14 mouse cellular contexts compared by ENCODE assay signal in genomic region chr3:152579984-152580591, GRCm38 (mm10).
"Had no signal": no experiment of that assay in that cellular context is flagged by ENCODE, and none has a peak within 500 bp of the region (broad histone marks: within the 10 kb centered on the region; RNA-seq: fewer than 3 reads in every experiment).

No protein-coding gene starts in this region.

- H3K9me3 ChIP-seq: limb, embryonic 15.5 days; liver, embryonic 12.5 days; midbrain, embryonic 10.5 days; neural tube, embryonic 15.5 days had no signal

- DNase-seq: kidney, adult 18-20 months; kidney, postnatal 10 days; kidney, postnatal 4 days; midbrain, embryonic 14.5 days; right cerebral cortex, postnatal 4 days; spleen, adult 18-20 months; thymus, adult 18-20 months; thymus, postnatal 25 days had no signal

- H3K27me3 ChIP-seq: limb, embryonic 15.5 days; neural tube, embryonic 15.5 days had no signal

- H3K4me1 ChIP-seq: limb, embryonic 15.5 days; liver, embryonic 12.5 days; neural tube, embryonic 15.5 days had no signal

- H3K36me3 ChIP-seq: limb, embryonic 15.5 days; liver, embryonic 12.5 days; midbrain, embryonic 10.5 days; neural tube, embryonic 15.5 days had no signal

- H3K4me3 ChIP-seq: layer of hippocampus, adult 2 months; limb, embryonic 15.5 days; liver, embryonic 12.5 days; midbrain, embryonic 10.5 days; myocyte; neural tube, embryonic 15.5 days had no signal

- H3K9ac ChIP-seq: limb, embryonic 15.5 days; liver, embryonic 12.5 days; neural tube, embryonic 15.5 days had no signal

- H3K4me2 ChIP-seq: limb, embryonic 15.5 days; liver, embryonic 12.5 days; neural tube, embryonic 15.5 days had no signal

- H3K27ac ChIP-seq: layer of hippocampus, adult 2 months; limb, embryonic 15.5 days; liver, embryonic 12.5 days; midbrain, embryonic 10.5 days; neural tube, embryonic 15.5 days had no signal

- ATAC-seq: liver, embryonic 12.5 days had no signal
